Mouse (Mus musculus): Measurements from ENCODE around the gene Rap1b. TPM values are rescaled to one million over a fixed set of nuclear protein-coding genes. Genes with fewer than 3 reads are reported as not detected.

The Rap1b gene
- total and polyA plus RNA-seq, 2 experiments from 2014 or later, result 66.0 to 140 TPM

DNA sequence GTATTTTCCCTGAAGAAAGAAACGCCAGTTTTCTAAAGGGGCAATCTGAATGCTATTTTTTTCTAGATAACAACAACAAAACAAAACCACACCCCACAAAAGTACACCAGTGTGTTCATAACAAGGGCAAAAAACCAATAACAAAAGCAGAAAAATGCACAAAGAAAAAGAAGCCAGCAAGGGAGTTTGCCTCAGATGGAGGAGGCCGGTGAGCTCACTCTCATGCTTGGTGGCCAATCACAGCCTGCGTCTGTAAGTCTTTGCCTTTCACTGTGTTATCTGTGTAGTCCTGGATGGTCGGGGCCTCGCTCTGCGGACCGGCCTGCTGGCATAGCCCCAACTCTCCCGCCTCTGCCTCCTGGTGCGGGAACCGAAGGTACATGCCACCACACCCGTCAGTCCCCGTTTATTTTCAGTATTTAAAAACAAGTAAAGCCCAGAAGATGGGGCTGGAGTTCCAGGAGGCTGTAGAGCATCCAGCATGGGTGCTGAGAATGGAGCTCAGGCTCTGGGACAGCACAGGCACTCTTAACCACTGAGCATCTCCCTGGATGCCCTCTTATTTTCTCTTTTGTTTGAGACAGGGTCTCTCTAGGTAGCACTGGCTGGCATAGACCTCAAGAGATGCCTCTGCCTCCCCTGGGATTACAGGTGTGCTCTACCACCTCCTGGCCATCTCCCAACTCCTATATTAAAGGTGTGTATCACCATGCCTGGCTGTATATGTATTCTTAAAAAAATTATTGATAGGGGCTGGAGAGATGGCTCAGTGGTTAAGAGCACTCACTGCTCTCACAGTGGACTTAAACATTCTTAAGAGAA, 69.3 kb downstream of the Rap1b start:
- Histone ChIP-seq H3K4me2 (ENCODE audit: low read depth, low read length, poor library complexity, severe bottlenecking) (no peak overlapping the region), H3K27me3 (ENCODE audit: insufficient read depth, low read length) (no peaks in the 10 kb centered on the region), H3K27ac (ENCODE audit: low read depth, low read length) (no peak overlapping the region), H3K36me3 (ENCODE audit: insufficient read depth, low read length) (peaks cover 62% of the 10 kb centered on the region), H3K9me3 (ENCODE audit: low read length) (no peaks in the 10 kb centered on the region), H3K4me3 (ENCODE audit: low read depth, low read length) (no peak overlapping the region), H3K9ac (replicated peaks; ENCODE audit: low read length, poor library complexity, severe bottlenecking) (no peak overlapping the region), H3K4me1 (ENCODE audit: insufficient read depth, low read length) (no peaks in the 10 kb centered on the region)
- no peak for ATAC-seq (ENCODE audit: low FRiP score)
- DNase-seq (ENCODE audit: low spot score), result no peak
- WGBS, result 90% methylated on average over 12 of the region's 12 CpGs
- no peak for TF ChIP-seq CTCF (IDR thresholded peaks at IDR 0.05)

DNA sequence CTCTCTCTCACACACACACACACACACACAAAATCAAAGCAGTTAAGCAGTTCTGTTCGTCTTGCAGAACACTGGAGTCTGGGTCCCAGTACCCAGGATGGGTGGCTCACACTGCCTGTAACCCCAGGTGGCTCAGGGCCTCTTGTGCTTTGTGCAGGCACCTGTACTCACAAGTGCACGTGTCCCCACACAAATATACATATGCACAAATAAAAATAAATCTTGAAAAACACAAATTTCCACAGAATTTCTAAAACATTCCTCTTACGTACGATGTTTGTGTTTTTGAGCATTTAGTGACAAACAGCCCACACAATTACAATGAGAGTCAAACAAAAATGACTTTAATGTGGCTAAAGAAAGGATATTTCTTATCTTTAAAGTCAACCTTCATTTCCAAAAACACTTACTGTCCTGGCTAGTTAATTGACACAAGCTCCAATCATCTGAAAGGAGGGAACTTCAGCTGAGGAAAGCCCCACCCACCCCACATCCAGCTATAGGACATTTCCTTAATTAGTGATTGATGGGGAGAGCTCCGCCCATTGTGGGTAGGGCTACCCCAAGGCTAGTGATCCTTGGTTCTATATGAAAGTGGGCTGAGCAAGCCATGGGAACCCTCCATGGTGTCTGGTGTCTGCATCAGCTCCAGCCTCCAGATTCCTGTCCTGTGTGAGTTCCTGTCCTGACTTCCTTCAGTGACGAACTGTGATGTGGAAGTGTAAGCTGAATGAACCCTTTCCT, 70.3 kb downstream of the Rap1b start:
- no peak for DNase-seq (ENCODE audit: low spot score)
- peaks cover 59% of the 10 kb centered on the region for H3K36me3 ChIP-seq (ENCODE audit: insufficient read depth, low read length)

DNA sequence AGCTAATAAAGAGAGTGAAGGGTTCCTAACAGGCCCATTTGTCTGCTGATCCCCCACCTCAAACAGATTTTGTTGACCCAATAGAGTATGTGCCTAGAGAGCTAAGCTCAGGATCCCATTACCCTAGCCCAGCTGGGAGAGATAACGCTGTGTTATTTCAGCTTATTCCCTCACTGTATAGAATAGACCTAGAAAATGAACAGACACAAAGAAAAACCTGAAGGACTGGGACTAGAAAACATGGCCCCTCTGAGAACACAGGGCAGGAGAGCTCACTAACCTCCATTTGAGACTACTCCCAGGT, 71.1 kb downstream of the Rap1b start:
- TF ChIP-seq CTCF (IDR thresholded peaks at IDR 0.05), result no peak
- DNase-seq (ENCODE audit: low spot score) (no peak), ATAC-seq (ENCODE audit: low FRiP score) (no peak)
- H3K36me3 ChIP-seq (ENCODE audit: insufficient read depth, low read length), result peaks cover 60% of the 10 kb centered on the region
- H3K27me3 ChIP-seq (ENCODE audit: insufficient read depth, low read length), result no peaks in the 10 kb centered on the region
- no peak overlapping the region for H3K9ac ChIP-seq (replicated peaks; ENCODE audit: low read length, poor library complexity, severe bottlenecking)
- no peak overlapping the region for H3K4me2 ChIP-seq (ENCODE audit: low read depth, low read length, poor library complexity, severe bottlenecking)
- no peaks in the 10 kb centered on the region for H3K9me3 ChIP-seq (ENCODE audit: low read length)
- H3K4me3 ChIP-seq (ENCODE audit: low read depth, low read length), result no peak overlapping the region
- 98% methylated on average over 1 of the region's 1 CpGs for WGBS
- no peak overlapping the region for H3K27ac ChIP-seq (ENCODE audit: low read depth, low read length)
- H3K4me1 ChIP-seq (ENCODE audit: insufficient read depth, low read length), result no peaks in the 10 kb centered on the region

More for the DNA sequence above, 70.3 kb downstream of the Rap1b start:
- Histone ChIP-seq H3K9me3 (ENCODE audit: low read length) (no peaks in the 10 kb centered on the region), H3K4me3 (ENCODE audit: low read depth, low read length) (no peak overlapping the region), H3K4me1 (ENCODE audit: insufficient read depth, low read length) (no peaks in the 10 kb centered on the region), H3K4me2 (ENCODE audit: low read depth, low read length, poor library complexity, severe bottlenecking) (no peak overlapping the region), H3K9ac (replicated peaks; ENCODE audit: low read length, poor library complexity, severe bottlenecking) (no peak overlapping the region), H3K27ac (ENCODE audit: low read depth, low read length) (no peak overlapping the region), H3K27me3 (ENCODE audit: insufficient read depth, low read length) (no peaks in the 10 kb centered on the region)
- WGBS, result 93% methylated on average over 6 of the region's 6 CpGs
- no peak for ATAC-seq (ENCODE audit: low FRiP score)
- no peak for TF ChIP-seq CTCF (IDR thresholded peaks at IDR 0.05)

DNA sequence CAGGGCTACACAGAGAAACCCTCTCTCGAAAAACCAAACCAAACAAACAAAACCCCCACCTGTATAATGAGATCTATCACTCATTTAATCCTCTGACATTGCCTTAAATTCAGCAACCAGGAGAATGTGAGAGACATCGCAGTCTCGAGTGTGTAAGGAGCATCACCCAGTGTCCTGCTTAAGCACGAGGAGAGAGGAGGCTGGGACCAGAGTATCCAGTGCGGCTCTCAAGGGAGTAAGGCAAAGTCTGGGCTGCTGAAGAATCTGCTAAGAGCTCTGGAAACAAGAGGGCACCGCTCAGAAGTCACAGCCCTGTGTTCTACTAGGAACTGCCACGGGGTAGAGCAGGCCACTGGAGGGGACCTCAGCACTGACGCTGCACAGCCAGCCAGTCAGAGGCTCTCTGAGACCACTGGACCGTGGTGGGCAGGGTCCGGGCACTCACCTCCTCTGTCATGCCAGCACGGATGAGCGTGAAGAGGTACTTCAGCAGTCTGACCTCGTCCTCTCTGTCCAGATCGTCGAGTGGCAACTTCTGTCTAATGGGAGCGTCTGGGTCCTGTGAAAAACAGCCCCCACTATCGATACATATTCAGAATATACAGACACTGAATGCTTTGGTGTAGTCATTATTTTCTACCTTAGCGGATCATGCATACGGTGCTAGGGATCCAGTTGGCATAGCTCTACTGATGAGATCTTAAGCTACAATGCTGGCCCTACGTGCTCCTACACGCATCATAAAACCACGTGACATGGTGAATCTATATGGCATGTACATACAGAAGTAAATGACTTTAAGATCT, 71.6 kb downstream of the Rap1b start:
- TF ChIP-seq CTCF (IDR thresholded peaks at IDR 0.05), result no peak
- H3K9me3 ChIP-seq (ENCODE audit: low read length), result no peaks in the 10 kb centered on the region
- DNase-seq (ENCODE audit: low spot score), result no peak
- 95% methylated on average over 22 of the region's 22 CpGs for WGBS
- no peak overlapping the region for H3K4me3 ChIP-seq (ENCODE audit: low read depth, low read length)
- no peaks in the 10 kb centered on the region for H3K4me1 ChIP-seq (ENCODE audit: insufficient read depth, low read length)
- no peak for ATAC-seq (ENCODE audit: low FRiP score)
- no peak overlapping the region for H3K4me2 ChIP-seq (ENCODE audit: low read depth, low read length, poor library complexity, severe bottlenecking)
- no peak overlapping the region for H3K9ac ChIP-seq (replicated peaks; ENCODE audit: low read length, poor library complexity, severe bottlenecking)
- no peak overlapping the region for H3K27ac ChIP-seq (ENCODE audit: low read depth, low read length)
- peaks cover 59% of the 10 kb centered on the region for H3K36me3 ChIP-seq (ENCODE audit: insufficient read depth, low read length)
- H3K27me3 ChIP-seq (ENCODE audit: insufficient read depth, low read length), result no peaks in the 10 kb centered on the region

DNA sequence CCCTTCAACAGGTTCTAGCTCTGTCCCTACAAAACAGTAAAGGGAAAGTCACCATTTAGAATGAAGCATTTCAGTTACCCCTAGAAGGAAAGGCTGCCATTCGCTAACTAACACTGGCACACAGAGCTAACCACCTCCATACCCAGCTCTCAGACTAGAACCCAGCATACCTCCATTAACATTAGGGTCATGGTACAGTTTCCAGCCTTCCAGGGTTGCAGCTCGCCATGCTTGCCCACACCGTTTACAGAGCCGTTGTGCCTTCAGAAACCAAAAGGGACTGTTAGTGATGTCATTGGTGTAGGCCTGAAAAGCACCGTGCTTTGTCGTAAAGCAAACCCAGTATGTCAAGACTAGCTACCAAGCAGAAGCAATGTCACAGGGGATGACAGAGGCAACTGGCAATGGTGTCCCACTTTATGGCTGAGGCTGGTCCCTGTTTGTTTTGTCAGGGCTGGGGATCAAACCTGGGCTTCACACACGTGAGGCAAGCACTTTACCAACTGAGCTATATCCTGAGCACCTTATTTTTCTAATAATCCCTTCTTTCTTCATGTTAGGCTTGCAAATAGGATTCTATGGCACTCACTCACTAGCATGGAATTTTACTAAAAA, 72.6 kb downstream of the Rap1b start:
- TF ChIP-seq CTCF (IDR thresholded peaks at IDR 0.05), result no peak

More for the DNA sequence above, 72.6 kb downstream of the Rap1b start:
- Histone ChIP-seq H3K9me3 (ENCODE audit: low read length) (no peaks in the 10 kb centered on the region), H3K27ac (ENCODE audit: low read depth, low read length) (no peak overlapping the region), H3K4me2 (ENCODE audit: low read depth, low read length, poor library complexity, severe bottlenecking) (no peak overlapping the region), H3K4me3 (ENCODE audit: low read depth, low read length) (no peak overlapping the region), H3K4me1 (ENCODE audit: insufficient read depth, low read length) (no peaks in the 10 kb centered on the region), H3K27me3 (ENCODE audit: insufficient read depth, low read length) (no peaks in the 10 kb centered on the region), H3K36me3 (ENCODE audit: insufficient read depth, low read length) (peaks cover 51% of the 10 kb centered on the region), H3K9ac (replicated peaks; ENCODE audit: low read length, poor library complexity, severe bottlenecking) (no peak overlapping the region)
- ATAC-seq (ENCODE audit: low FRiP score) (no peak), DNase-seq (ENCODE audit: low spot score) (no peak)
- WGBS, result 95% methylated on average over 7 of the region's 7 CpGs
